Mouse (Mus musculus): ENCODE data around the gene Sh2d1b2. TPM values are rescaled to one million over a fixed set of nuclear protein-coding genes. Genes with fewer than 3 reads are reported as not detected.

Gene Sh2d1b2
- polyA plus RNA-seq, 1 experiment = 0.36 TPM

GRCm38 (mm10) chr1:170270281-170270680, 37.7 kb downstream of the Sh2d1b2 start:
- WGBS = 70% methylated on average over 6 of the region's 6 CpGs
- no peak overlapping the region for H3K27ac ChIP-seq (ENCODE audit: insufficient read depth, low read length)
- no peaks in the 10 kb centered on the region; the same call in 1 of the 2 replicates for H3K27me3 ChIP-seq (ENCODE audit: control insufficient read depth, insufficient read depth, low read length)
- H3K36me3 ChIP-seq (ENCODE audit: control insufficient read depth, insufficient read depth, low read length) = no peaks in the 10 kb centered on the region
- no peak for TF ChIP-seq CTCF (IDR thresholded peaks at IDR 0.05; ENCODE audit: extremely low read depth, insufficient read depth, insufficient read length, insufficient replicate concordance)
- TF ChIP-seq POLR2A (IDR thresholded peaks at IDR 0.05; ENCODE audit: low read depth, low read length) = no peak
- H3K4me3 ChIP-seq (ENCODE audit: extremely low read depth, insufficient read depth, insufficient read length) = no peak overlapping the region
- no peak for DNase-seq (ENCODE audit: low read depth in 1 of 2, low spot score in 2 of 2)
- H3K4me1 ChIP-seq (ENCODE audit: control insufficient read depth, insufficient read depth, insufficient read length) = no peaks in the 10 kb centered on the region

GRCm38 (mm10) chr1:170270696-170271095, 38.1 kb downstream of the Sh2d1b2 start:
- WGBS = 38% methylated on average over 4 of the region's 4 CpGs
- no peak overlapping the region for H3K4me3 ChIP-seq (ENCODE audit: extremely low read depth, insufficient read depth, insufficient read length)
- no peaks in the 10 kb centered on the region for H3K36me3 ChIP-seq (ENCODE audit: control insufficient read depth, insufficient read depth, low read length)
- no peak for DNase-seq (ENCODE audit: low read depth in 1 of 2, low spot score in 2 of 2)
- H3K4me1 ChIP-seq (ENCODE audit: control insufficient read depth, insufficient read depth, insufficient read length) = no peaks in the 10 kb centered on the region
- H3K27ac ChIP-seq (ENCODE audit: insufficient read depth, low read length) = no peak overlapping the region
- no peaks in the 10 kb centered on the region; the same call in 1 of the 2 replicates for H3K27me3 ChIP-seq (ENCODE audit: control insufficient read depth, insufficient read depth, low read length)
- TF ChIP-seq POLR2A (IDR thresholded peaks at IDR 0.05; ENCODE audit: low read depth, low read length) (no peak), CTCF (IDR thresholded peaks at IDR 0.05; ENCODE audit: extremely low read depth, insufficient read depth, insufficient read length, insufficient replicate concordance) (no peak)

- Histone ChIP-seq H3K36me3 (ENCODE audit: control insufficient read depth, insufficient read depth, low read length) (no peaks in the 10 kb centered on the region), H3K4me3 (ENCODE audit: extremely low read depth, insufficient read depth, insufficient read length) (no peak overlapping the region), H3K27me3 (ENCODE audit: control insufficient read depth, insufficient read depth, low read length) (no peaks in the 10 kb centered on the region), H3K27ac (ENCODE audit: insufficient read depth, low read length) (no peak overlapping the region), H3K4me1 (ENCODE audit: control insufficient read depth, insufficient read depth, insufficient read length) (no peaks in the 10 kb centered on the region)
- TF ChIP-seq POLR2A (IDR thresholded peaks at IDR 0.05; ENCODE audit: low read depth, low read length) (no peak), CTCF (IDR thresholded peaks at IDR 0.05; ENCODE audit: extremely low read depth, insufficient read depth, insufficient read length, insufficient replicate concordance) (no peak)
- DNase-seq (ENCODE audit: low read depth in 1 of 2, low spot score in 2 of 2) = no peak
These were observed 40.7 kb downstream of the Sh2d1b2 start for GRCm38 (mm10) chr1:170273252-170273651.

- TF ChIP-seq POLR2A (IDR thresholded peaks at IDR 0.05; ENCODE audit: low read depth, low read length) (no peak), CTCF (IDR thresholded peaks at IDR 0.05; ENCODE audit: extremely low read depth, insufficient read depth, insufficient read length, insufficient replicate concordance) (no peak)
- no peak for DNase-seq (ENCODE audit: low read depth in 1 of 2, low spot score in 2 of 2)
- no peak within 1 kb of the TSS for H3K4me3 ChIP-seq (ENCODE audit: extremely low read depth, insufficient read depth, insufficient read length)
- H3K4me1 ChIP-seq (ENCODE audit: control insufficient read depth, insufficient read depth, insufficient read length) = no peaks in the 10 kb centered on the region
- peak within 1 kb of the TSS; percentile 29; the same call in 1 of the 2 replicates for H3K27ac ChIP-seq (ENCODE audit: insufficient read depth, low read length)
- no peaks in the 10 kb centered on the region for H3K27me3 ChIP-seq (ENCODE audit: control insufficient read depth, insufficient read depth, low read length)
- H3K36me3 ChIP-seq (ENCODE audit: control insufficient read depth, insufficient read depth, low read length) = no peaks in the 10 kb centered on the region
- 17% methylated on average over 3 of the region's 3 CpGs for WGBS
These were observed 44.5 kb downstream of the Sh2d1b2 start, which contains the start of gene Sh2d1b1 for GRCm38 (mm10) chr1:170277016-170277415. Gene Sh2d1b1, plus strand, starts transcription at chr1:170277320.

GRCm38 (mm10) chr1:170282415-170283129, 50.0 kb downstream of the Sh2d1b2 start:
- Histone ChIP-seq H3K4me3 (ENCODE audit: extremely low read depth, insufficient read depth, insufficient read length) (no peak overlapping the region), H3K27ac (ENCODE audit: insufficient read depth, low read length) (peak overlapping the region; percentile 54), H3K27me3 (ENCODE audit: control insufficient read depth, insufficient read depth, low read length) (no peaks in the 10 kb centered on the region), H3K36me3 (ENCODE audit: control insufficient read depth, insufficient read depth, low read length) (no peaks in the 10 kb centered on the region), H3K4me1 (ENCODE audit: control insufficient read depth, insufficient read depth, insufficient read length) (no peaks in the 10 kb centered on the region)
- TF ChIP-seq CTCF (IDR thresholded peaks at IDR 0.05; ENCODE audit: extremely low read depth, insufficient read depth, insufficient read length, insufficient replicate concordance) (no peak), POLR2A (IDR thresholded peaks at IDR 0.05; ENCODE audit: low read depth, low read length) (no peak)
- no peak for DNase-seq (ENCODE audit: low read depth in 1 of 2, low spot score in 2 of 2)
- 23% methylated on average over 4 of the region's 4 CpGs for WGBS

- WGBS = 49% methylated on average over 9 of the region's 9 CpGs
- DNase-seq (ENCODE audit: low read depth in 1 of 2, low spot score in 2 of 2) = no peak
- Histone ChIP-seq H3K27ac (ENCODE audit: insufficient read depth, low read length) (no peak overlapping the region), H3K36me3 (ENCODE audit: control insufficient read depth, insufficient read depth, low read length) (no peaks in the 10 kb centered on the region), H3K4me3 (ENCODE audit: extremely low read depth, insufficient read depth, insufficient read length) (no peak overlapping the region), H3K27me3 (ENCODE audit: control insufficient read depth, insufficient read depth, low read length) (no peaks in the 10 kb centered on the region), H3K4me1 (ENCODE audit: control insufficient read depth, insufficient read depth, insufficient read length) (no peaks in the 10 kb centered on the region)
- TF ChIP-seq CTCF (IDR thresholded peaks at IDR 0.05; ENCODE audit: extremely low read depth, insufficient read depth, insufficient read length, insufficient replicate concordance) = no peak
- TF ChIP-seq POLR2A (IDR thresholded peaks at IDR 0.05; ENCODE audit: low read depth, low read length) = no peak
These were observed 59.8 kb downstream of the Sh2d1b2 start for GRCm38 (mm10) chr1:170292239-170292951.

GRCm38 (mm10) chr1:170293257-170293656, 60.7 kb downstream of the Sh2d1b2 start:
- TF ChIP-seq POLR2A (IDR thresholded peaks at IDR 0.05; ENCODE audit: low read depth, low read length) = no peak
- TF ChIP-seq CTCF (IDR thresholded peaks at IDR 0.05; ENCODE audit: extremely low read depth, insufficient read depth, insufficient read length, insufficient replicate concordance) = no peak
- no peak overlapping the region for H3K27ac ChIP-seq (ENCODE audit: insufficient read depth, low read length)
- no peak for DNase-seq (ENCODE audit: low read depth in 1 of 2, low spot score in 2 of 2)
- H3K4me3 ChIP-seq (ENCODE audit: extremely low read depth, insufficient read depth, insufficient read length) = no peak overlapping the region
- no peaks in the 10 kb centered on the region for H3K27me3 ChIP-seq (ENCODE audit: control insufficient read depth, insufficient read depth, low read length)
- WGBS = 82% methylated on average over 5 of the region's 5 CpGs
- no peaks in the 10 kb centered on the region for H3K36me3 ChIP-seq (ENCODE audit: control insufficient read depth, insufficient read depth, low read length)
- no peaks in the 10 kb centered on the region for H3K4me1 ChIP-seq (ENCODE audit: control insufficient read depth, insufficient read depth, insufficient read length)
